Mouse (Mus musculus) CH12.LX (cell line): ENCODE measurements around the gene Stk10.
A peak's percentile ranks its signal among the peaks of the same experiment; 100 is the strongest.

ENCODE experiments used
- CTCF ChIP-seq, 2 experiments: IDR thresholded peaks in 1 of 2; conservative IDR thresholded peaks in 1 of 2; 2 replicates each; pipeline ENCODE4 v1.5.1; 2011 to 2012; ENCODE audit warnings: low read depth in 2 of 2, low read length in 2 of 2, improper control_type of control experiment in 1 of 2, inconsistent platforms in 1 of 2, mild to moderate bottlenecking in 1 of 2, moderate library complexity in 1 of 2
- EP300 ChIP-seq: IDR thresholded peaks from 2 replicates; pipeline ENCODE4 v1.6.1; 2011; ENCODE audit warnings: low read length, improper control_type of control experiment
- HCFC1 ChIP-seq: IDR thresholded peaks from 2 replicates; pipeline ENCODE4 v1.6.1; 2012; ENCODE audit warnings: low read depth, mild to moderate bottlenecking, inconsistent platforms, low read length, improper control_type of control experiment
- MAZ ChIP-seq: IDR thresholded peaks from 2 replicates; pipeline ENCODE4 v1.6.1; 2012; ENCODE audit warnings: low read depth, mild to moderate bottlenecking, inconsistent platforms, low read length, improper control_type of control experiment, moderate library complexity
- MXI1 ChIP-seq: IDR thresholded peaks from 2 replicates; pipeline ENCODE4 v1.6.1; 2011; ENCODE audit warnings: mild to moderate bottlenecking, low read depth, low read length, improper control_type of control experiment
- USF1 ChIP-seq: IDR thresholded peaks from 2 replicates; pipeline ENCODE4 v1.6.1; 2014; ENCODE audit warnings: low read depth, mild to moderate bottlenecking, inconsistent platforms, low read length, improper control_type of control experiment
- ZNF384 ChIP-seq: IDR thresholded peaks from 2 replicates; pipeline ENCODE4 v1.6.1; 2012; ENCODE audit warnings: low read depth, low read length, improper control_type of control experiment, inconsistent platforms

- TF ChIP-seq ZNF384 = no peak
- TF ChIP-seq CTCF (conservative IDR thresholded peaks at IDR 0.05 in 1 of 2, IDR thresholded peaks at IDR 0.05 in 1 of 2; ENCODE audit: low read depth in 2 of 2, low read length in 2 of 2) = no peak
- TF ChIP-seq MXI1 = no peak
- peak; percentile 72 for TF ChIP-seq EP300
- TF ChIP-seq USF1 = no peak
- TF ChIP-seq MAZ = no peak
- no peak for TF ChIP-seq HCFC1
Measured at GRCm38 (mm10) chr11:32644010-32644409, 110.9 kb downstream of the Stk10 start.
